Mouse (Mus musculus) fat pad, adult 2 months (tissue): ENCODE measurements at regions not wholly inside any gene's neighbourhood (a gene's known extent, or its start where the extent isn't known, plus 50 kb on each side); places are given as distances from the start of the nearest gene placed in this dataset.

ENCODE experiments used
- DNase-seq: peaks from one replicate; pipeline ENCODE4 v3.0.0-alpha.2; 2011; ENCODE audit warnings: low read depth, low spot score; ENCODE audit errors: extremely low read depth

- DNase-seq, result no peak
Measured at GRCm38 (mm10) chr6:89050575-89051270, 148.7 kb downstream of the Tpra1 start.

- no peak for DNase-seq
Measured at GRCm38 (mm10) chr6:89052758-89053460, 150.9 kb downstream of the Tpra1 start.

GRCm38 (mm10) chr6:89054060-89054459, 152.0 kb downstream of the Tpra1 start:
- DNase-seq, result no peak

GRCm38 (mm10) chr6:89059431-89059975, 157.5 kb downstream of the Tpra1 start:
- no peak for DNase-seq

GRCm38 (mm10) chr6:89064977-89065580, 163.0 kb downstream of the Tpra1 start:
- no peak for DNase-seq

- no peak for DNase-seq
Measured at GRCm38 (mm10) chr6:89066588-89066987, 164.5 kb downstream of the Tpra1 start.

- no peak for DNase-seq
Measured at GRCm38 (mm10) chr6:89068286-89068685, 166.2 kb downstream of the Tpra1 start.

- DNase-seq, result no peak
Measured at GRCm38 (mm10) chr6:89069108-89069507, 167.1 kb downstream of the Tpra1 start.

GRCm38 (mm10) chr6:89070011-89070410, 168.0 kb downstream of the Tpra1 start:
- no peak for DNase-seq

- DNase-seq, result no peak
Measured at GRCm38 (mm10) chr6:89071766-89072165, 169.7 kb downstream of the Tpra1 start.

GRCm38 (mm10) chr6:89072569-89072968, 170.5 kb downstream of the Tpra1 start:
- DNase-seq, result no peak

- no peak for DNase-seq
Measured at GRCm38 (mm10) chr6:89081624-89082300, 179.7 kb downstream of the Tpra1 start.

GRCm38 (mm10) chr6:89084437-89084836, 182.4 kb downstream of the Tpra1 start:
- no peak for DNase-seq

GRCm38 (mm10) chr6:89085151-89085550, 183.1 kb downstream of the Tpra1 start:
- DNase-seq, result no peak

GRCm38 (mm10) chr6:89087620-89088019, 185.6 kb downstream of the Tpra1 start:
- DNase-seq, result no peak

GRCm38 (mm10) chr6:89090096-89090495, 188.0 kb downstream of the Tpra1 start:
- no peak for DNase-seq

- DNase-seq, result no peak
Measured at GRCm38 (mm10) chr6:89095911-89096310, 193.9 kb downstream of the Tpra1 start.

GRCm38 (mm10) chr6:89097531-89097930, 195.5 kb downstream of the Tpra1 start:
- DNase-seq, result no peak

GRCm38 (mm10) chr6:89119241-89119640, 217.2 kb downstream of the Tpra1 start:
- no peak for DNase-seq

- no peak for DNase-seq
Measured at GRCm38 (mm10) chr6:89121023-89121745, 219.1 kb downstream of the Tpra1 start.

GRCm38 (mm10) chr6:89121746-89122070, 219.7 kb downstream of the Tpra1 start:
- no peak for DNase-seq
